Mouse (Mus musculus) neural tube, embryonic 11.5 days (tissue): ENCODE measurements around the gene Gm2001. TPM values are rescaled to one million over a fixed set of nuclear protein-coding genes. Genes with fewer than 3 reads are reported as not detected.
"Not testable (repeated sequence)": the region's sequence is repeated elsewhere in the genome, so short reads cannot be mapped to it uniquely, and the experiment has no call there.

Experiments
- ATAC-seq: fragments of 200-750 bp; cut with Nextera tagmentation; 2 replicates; pipeline ENCODE4 v1.8.0; 2017; ENCODE audit warnings: moderate number of reproducible peaks, mild to moderate bottlenecking, moderate TSS enrichment, moderate library complexity; ENCODE audit not compliant: insufficient read depth, low FRiP score, low TSS enrichment
- DNase-seq: peaks from one replicate; pipeline ENCODE4 v3.0.0-alpha.2; 2015; ENCODE audit warnings: low spot score
- H3K27ac ChIP-seq: fragments of 300-500 bp; sonication (generic); 2 replicates; pipeline ENCODE4 v1.5.1; 2014; ENCODE audit warnings: low read depth, mild to moderate bottlenecking, low read length
- H3K27me3 ChIP-seq: fragments of 300-500 bp; sonication (generic); 2 replicates; pipeline ENCODE4 v1.6.1; 2014; ENCODE audit warnings: mild to moderate bottlenecking, low read length, mixed read lengths; ENCODE audit not compliant: control insufficient read depth, insufficient read depth
- H3K36me3 ChIP-seq: fragments of 300-500 bp; sonication (generic); 2 replicates; pipeline ENCODE4 v1.6.1; 2014; ENCODE audit warnings: mild to moderate bottlenecking, low read length, moderate library complexity, mixed read lengths; ENCODE audit not compliant: control insufficient read depth, insufficient read depth
- H3K4me1 ChIP-seq: fragments of 300-500 bp; sonication (generic); 2 replicates; pipeline ENCODE4 v1.6.1; 2014; ENCODE audit warnings: low read length, mixed read lengths; ENCODE audit not compliant: control insufficient read depth, insufficient read depth
- H3K4me2 ChIP-seq: fragments of 300-500 bp; sonication (generic); 2 replicates; pipeline ENCODE4 v1.6.1; 2014; ENCODE audit warnings: low read depth, mild to moderate bottlenecking, moderate library complexity
- H3K4me3 ChIP-seq: fragments of 300-500 bp; sonication (generic); 2 replicates; pipeline ENCODE4 v1.5.1; 2014; ENCODE audit warnings: low read depth, low read length
- H3K9ac ChIP-seq: fragments of 300-500 bp; sonication (generic); 2 replicates; pipeline ENCODE4 v1.6.1; 2014; ENCODE audit warnings: mild to moderate bottlenecking, low read length
- H3K9me3 ChIP-seq: fragments of 300-500 bp; sonication (generic); 2 replicates; pipeline ENCODE4 v1.6.1; 2016; ENCODE audit warnings: low read length; ENCODE audit not compliant: control insufficient read depth
- WGBS: fragments of 180-500 bp; shearing (Covaris S2); extraction: QIAGEN DNeasy Blood & Tissue Kit; methylation state at CpG from one replicate; pipeline ENCODE4 v1.1.7; 2014; 5-methylcytosine and 5-hydroxymethylcytosine counted together
- polyA plus RNA-seq: library from polyadenylated mRNA; unstranded; fragments of >200 nt; fragmentation: Nextera tagmentation; extraction: Ambion mirVana; gene quantifications from 2 replicates; pipeline ENCODE4 v1.2.1, GENCODE M21; 2014

Gene Gm2001
- polyA plus RNA-seq = not detected in 2 replicates

DNA sequence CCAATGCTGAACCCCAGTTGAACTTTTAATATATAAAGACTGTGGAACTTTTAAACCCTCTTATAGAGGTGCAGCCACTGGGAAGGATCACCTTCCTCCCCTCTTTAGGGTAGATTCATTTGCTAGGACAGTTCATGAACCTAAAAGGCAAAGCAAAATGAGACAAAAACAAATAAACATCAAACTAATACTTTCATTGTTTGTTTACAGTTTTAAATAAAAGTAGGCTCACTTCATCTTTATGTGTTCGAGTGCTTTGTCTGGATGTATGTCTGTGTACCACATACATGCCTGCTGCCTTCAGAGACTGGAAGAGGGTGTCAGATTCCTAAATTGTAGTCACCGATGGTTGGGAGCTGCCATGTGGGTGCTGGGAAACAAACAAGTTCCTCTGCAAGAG, at the start of gene Gm2001:
Gene Gm2001 (minus strand): TSS at position 101 of the 400 bp plus-strand sequence.
- not testable (repeated sequence) for H3K9me3 ChIP-seq, DNase-seq

DNA sequence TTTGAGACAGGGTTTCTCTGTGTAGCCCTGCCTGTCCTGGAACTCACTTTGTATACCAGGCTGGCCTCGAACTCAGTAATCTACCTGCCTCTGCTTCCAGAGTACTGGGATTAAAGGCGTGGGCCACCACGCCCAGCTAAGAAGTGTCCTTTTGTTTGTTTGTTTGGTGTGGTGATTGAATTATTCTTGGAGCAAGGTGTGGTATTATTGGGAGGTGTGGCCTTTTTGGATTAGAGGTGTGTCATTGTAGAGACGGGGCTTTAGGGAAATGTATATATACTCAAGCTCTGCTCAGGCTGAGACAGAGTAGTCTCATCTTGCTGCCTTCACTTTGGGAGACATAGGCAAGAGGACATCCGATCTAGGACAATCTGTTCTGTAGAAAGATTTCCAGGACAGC, 31.6 kb upstream of the Gm2001 start, which contains the start of gene Gm2016:
Gene Gm2016 (plus strand): TSS at position 301 of the 400 bp plus-strand sequence.
- H3K27ac ChIP-seq, H3K36me3 ChIP-seq, DNase-seq, H3K4me3 ChIP-seq, H3K9me3 ChIP-seq, H3K9ac ChIP-seq, ATAC-seq, H3K4me1 ChIP-seq, H3K27me3 ChIP-seq, H3K4me2 ChIP-seq: not testable (repeated sequence)
- WGBS = 85% methylated on average over 5 of the region's 5 CpGs

More for the DNA sequence above, at the start of gene Gm2001:
- not testable (repeated sequence) for H3K4me2 ChIP-seq, ATAC-seq, H3K27me3 ChIP-seq, H3K9ac ChIP-seq, H3K4me1 ChIP-seq, H3K4me3 ChIP-seq, H3K36me3 ChIP-seq, H3K27ac ChIP-seq
- 86% methylated on average over 1 of the region's 2 CpGs for WGBS

DNA sequence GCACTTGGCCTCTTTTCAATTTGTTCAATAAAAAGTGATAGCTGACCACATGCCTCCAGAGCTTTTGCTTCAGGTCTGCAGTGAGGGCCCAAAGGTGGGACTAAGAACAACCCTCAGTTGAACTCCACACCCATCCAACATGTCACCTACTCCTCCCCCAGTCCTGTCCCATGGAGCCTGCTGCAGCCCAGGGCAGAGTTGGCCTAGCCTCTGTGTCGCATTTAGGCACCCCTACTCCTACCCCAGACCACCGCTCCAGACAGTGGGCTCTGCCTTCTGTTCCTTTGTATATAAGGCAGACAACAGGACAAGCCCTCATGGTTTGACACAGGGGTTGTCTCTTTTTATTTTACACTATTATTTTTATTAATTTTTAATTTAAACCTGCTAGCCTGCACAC, 21.9 kb upstream of the Gm2001 start:
- DNase-seq, H3K27ac ChIP-seq, H3K4me3 ChIP-seq, ATAC-seq, H3K36me3 ChIP-seq, H3K27me3 ChIP-seq, H3K9me3 ChIP-seq, H3K4me2 ChIP-seq, H3K4me1 ChIP-seq, H3K9ac ChIP-seq: not testable (repeated sequence)
- 83% methylated on average over 2 of the region's 2 CpGs for WGBS

DNA sequence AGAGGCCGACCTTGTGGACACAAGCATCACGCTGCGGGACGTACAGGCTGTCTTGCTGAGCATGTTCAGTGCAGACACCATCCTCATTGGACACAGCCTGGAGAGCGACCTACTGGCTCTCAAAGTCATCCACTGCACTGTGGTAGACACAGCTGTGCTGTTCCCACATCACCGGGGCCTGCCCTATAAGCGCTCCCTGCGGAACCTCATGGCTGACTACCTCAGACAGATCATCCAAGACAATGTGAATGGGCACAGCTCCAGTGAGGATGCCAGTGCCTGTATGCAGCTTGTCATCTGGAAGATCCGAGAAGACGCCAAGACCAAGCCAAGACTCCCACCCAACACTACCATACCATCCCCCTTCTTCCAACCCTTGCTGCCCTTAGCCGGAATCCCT, 21.5 kb upstream of the Gm2001 start:
- H3K36me3 ChIP-seq, H3K27ac ChIP-seq, H3K4me2 ChIP-seq, H3K4me1 ChIP-seq, H3K4me3 ChIP-seq, H3K9ac ChIP-seq, H3K9me3 ChIP-seq, ATAC-seq, H3K27me3 ChIP-seq, DNase-seq: not testable (repeated sequence)
- 89% methylated on average over 9 of the region's 11 CpGs for WGBS

DNA sequence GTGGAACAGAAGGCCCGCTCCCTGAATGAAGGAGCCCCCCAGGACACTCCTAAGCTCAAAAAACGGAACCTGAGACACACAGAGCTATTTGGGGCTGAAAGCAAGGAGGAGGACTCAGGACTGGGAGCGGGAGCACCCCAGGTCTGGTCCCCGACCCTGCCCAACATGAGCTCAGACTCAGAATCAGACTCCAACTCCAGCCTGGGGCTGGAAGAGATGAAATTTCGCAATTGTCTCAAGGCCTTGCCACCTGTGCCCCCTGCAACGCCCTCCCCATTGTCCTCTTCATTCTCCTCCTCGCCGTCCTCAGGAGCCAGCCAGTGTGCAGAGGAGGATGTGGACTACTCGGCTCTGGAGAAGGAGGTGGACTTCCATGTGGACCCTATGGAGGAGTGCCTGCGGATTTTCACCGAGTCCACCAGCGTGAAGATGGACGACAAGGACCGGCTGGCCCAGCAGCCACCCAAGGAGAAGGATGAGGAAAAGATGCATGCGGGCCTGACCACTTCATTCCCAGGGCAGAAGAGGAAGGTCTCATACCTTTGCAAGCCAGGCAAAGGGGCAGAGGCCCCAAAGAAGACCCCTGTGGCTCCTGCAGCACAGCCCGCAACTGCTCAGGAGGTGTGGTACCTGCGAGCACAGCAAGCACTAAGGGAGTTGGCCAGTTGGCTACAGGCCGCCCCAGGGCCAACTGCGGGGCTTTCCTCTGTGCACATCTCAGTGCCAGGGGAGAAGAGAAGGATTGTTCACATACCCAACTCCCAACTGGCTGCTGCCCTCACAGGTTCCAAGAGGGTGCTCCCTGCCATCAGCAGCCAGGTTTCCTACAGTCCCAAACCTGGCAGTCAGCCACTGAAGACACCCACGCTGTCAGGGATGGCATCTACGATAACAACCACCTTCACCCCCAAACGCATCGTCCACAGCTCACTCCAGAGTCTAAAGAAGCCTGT, 19.9 kb upstream of the Gm2001 start:
- 89% methylated on average over 23 of the region's 23 CpGs for WGBS
- H3K4me3 ChIP-seq, ATAC-seq, DNase-seq, H3K27ac ChIP-seq, H3K9me3 ChIP-seq, H3K9ac ChIP-seq, H3K4me1 ChIP-seq, H3K4me2 ChIP-seq, H3K27me3 ChIP-seq, H3K36me3 ChIP-seq: not testable (repeated sequence)

DNA sequence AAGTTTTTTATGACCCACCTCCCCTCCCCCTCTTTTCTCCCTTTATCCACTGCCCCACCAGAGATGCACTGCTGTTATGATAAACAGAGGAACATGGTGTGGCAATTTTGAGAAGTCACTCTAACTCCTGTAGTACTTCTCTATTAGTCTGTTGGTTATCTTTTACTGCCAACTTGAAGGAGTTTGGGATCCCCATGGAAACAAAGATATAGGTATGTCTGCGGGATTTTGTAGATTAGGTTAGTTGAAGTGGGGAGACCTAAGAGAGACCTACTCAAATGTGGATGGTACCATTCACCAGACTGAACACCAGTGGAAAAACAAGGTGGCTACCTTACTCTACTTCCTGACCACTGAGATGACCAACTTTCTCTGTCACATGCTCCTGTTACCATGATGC, 13.9 kb upstream of the Gm2001 start:
- WGBS = 94% methylated on average over 1 of the region's 1 CpGs

DNA sequence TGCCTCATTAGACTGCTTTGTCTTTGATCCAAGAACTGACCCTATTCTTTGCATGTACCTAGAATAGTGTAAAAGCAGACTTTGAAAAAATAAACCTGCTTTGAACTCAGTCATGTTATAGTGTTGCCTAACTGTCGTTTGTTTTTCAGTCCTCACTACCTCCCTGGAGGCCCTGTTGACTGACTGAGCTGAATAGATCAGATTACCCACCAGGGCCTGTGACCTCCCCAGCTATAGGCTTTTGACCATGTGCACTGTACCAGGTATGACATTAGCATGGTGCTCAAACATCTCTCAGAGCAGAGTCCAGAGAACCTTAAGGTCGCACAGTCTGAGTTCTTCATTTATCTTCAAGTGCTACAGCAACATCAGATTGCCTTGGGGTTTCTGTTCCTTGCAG, 8.5 kb upstream of the Gm2001 start:
- not testable (repeated sequence) for H3K4me1 ChIP-seq, H3K27me3 ChIP-seq, H3K27ac ChIP-seq, DNase-seq, H3K4me3 ChIP-seq, ATAC-seq, H3K36me3 ChIP-seq, H3K9ac ChIP-seq, H3K9me3 ChIP-seq, H3K4me2 ChIP-seq
- no CpG with 5 or more reads among the region's 2 CpGs for WGBS

More for the DNA sequence above, 13.9 kb upstream of the Gm2001 start:
- not testable (repeated sequence) for ATAC-seq, DNase-seq, H3K36me3 ChIP-seq, H3K4me1 ChIP-seq, H3K9me3 ChIP-seq, H3K4me2 ChIP-seq, H3K9ac ChIP-seq, H3K4me3 ChIP-seq, H3K27me3 ChIP-seq, H3K27ac ChIP-seq

DNA sequence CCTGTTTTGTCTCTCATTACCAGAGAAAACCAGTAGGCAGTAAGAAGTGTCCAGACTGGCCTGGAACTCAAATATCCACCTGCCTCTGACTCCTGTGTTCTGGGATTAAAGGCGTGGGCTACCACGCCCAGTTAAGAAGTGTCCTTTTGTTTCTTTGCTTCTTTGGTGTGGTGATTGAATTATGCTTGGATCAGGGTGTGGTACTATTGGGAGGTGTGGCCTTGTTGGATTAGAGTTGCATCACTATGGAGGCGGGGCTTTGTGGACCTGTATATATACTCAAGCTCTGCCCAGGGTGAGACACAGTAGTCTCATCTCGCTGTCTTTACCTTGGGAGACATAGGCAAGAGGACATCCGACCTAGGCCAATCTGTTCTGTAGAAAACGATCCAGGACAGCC, 25.9 kb downstream of the Gm2001 start, which contains the start of gene BB287469:
Gene BB287469 (plus strand): TSS at position 301 of the 400 bp plus-strand sequence.
- not testable (repeated sequence) for H3K27me3 ChIP-seq, DNase-seq, H3K36me3 ChIP-seq, H3K27ac ChIP-seq, H3K9me3 ChIP-seq, ATAC-seq, H3K4me2 ChIP-seq, H3K9ac ChIP-seq, H3K4me3 ChIP-seq, H3K4me1 ChIP-seq
- WGBS = 85% methylated on average over 4 of the region's 6 CpGs

DNA sequence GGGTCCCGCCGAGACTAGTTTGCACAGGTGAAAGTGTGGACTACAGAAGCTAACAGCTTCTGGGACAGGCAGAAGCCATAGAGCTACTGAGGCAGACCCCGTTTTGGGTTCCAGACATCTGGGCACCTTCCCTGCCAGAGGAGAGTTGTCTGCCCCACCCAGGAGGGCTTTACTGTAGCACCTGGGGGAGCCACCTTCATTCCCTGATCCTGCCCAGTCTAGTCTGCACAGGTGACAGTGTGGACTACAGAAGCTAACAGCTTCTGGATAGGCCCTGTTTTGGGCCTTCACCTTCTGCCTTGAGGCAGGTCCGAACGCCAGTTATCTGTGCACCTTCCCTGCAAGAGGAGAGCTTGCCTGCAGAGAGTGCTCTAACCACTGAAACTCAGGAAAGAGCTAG, 44.2 kb downstream of the Gm2001 start:
- DNase-seq, H3K4me1 ChIP-seq, H3K27ac ChIP-seq, ATAC-seq, H3K9me3 ChIP-seq, H3K36me3 ChIP-seq, H3K4me2 ChIP-seq, H3K9ac ChIP-seq, H3K27me3 ChIP-seq, H3K4me3 ChIP-seq: not testable (repeated sequence)
- WGBS = over 99% methylated on average over 5 of the region's 5 CpGs
